Mouse (Mus musculus) liver, embryonic 14.5 days (tissue): ENCODE measurements around the gene Gm37240. TPM values are rescaled to one million over a fixed set of nuclear protein-coding genes. Genes with fewer than 3 reads are reported as not detected.

Experiments used
- ATAC-seq: fragments of 200-750 bp; cut with Nextera tagmentation; 2 replicates; pipeline ENCODE4 v1.8.0; 2017; ENCODE audit warnings: moderate number of reproducible peaks, mild to moderate bottlenecking, moderate library complexity; ENCODE audit not compliant: insufficient read depth
- DNase-seq, 3 experiments: peaks; one replicate each; pipeline ENCODE4 v3.0.0-alpha.2; 2012 to 2013; ENCODE audit warnings: low read depth in 3 of 3, low spot score in 3 of 3
- H3K27ac ChIP-seq: fragments of 300-500 bp; sonication (generic); 2 replicates; pipeline ENCODE4 v1.5.1; 2014; ENCODE audit warnings: moderate library complexity, mild to moderate bottlenecking, control low read depth, inconsistent platforms
- H3K27me3 ChIP-seq: fragments of 300-500 bp; sonication (generic); 2 replicates; pipeline ENCODE4 v1.6.1; 2014; ENCODE audit warnings: mild to moderate bottlenecking, low read length, moderate library complexity; ENCODE audit not compliant: control insufficient read depth, insufficient read depth
- H3K36me3 ChIP-seq: fragments of 300-500 bp; sonication (generic); replicated peaks from 2 replicates; pipeline ENCODE4 v1.6.1; 2014; ENCODE audit warnings: low read depth; ENCODE audit not compliant: control insufficient read depth, insufficient read depth
- H3K4me1 ChIP-seq, 2 experiments: fragments of 200-500 bp in 1 of 2; fragments of 300-500 bp in 1 of 2; sonication (generic) in 1 of 2; replicated peaks; 2 replicates each; pipeline ENCODE4 v1.6.1; 2012 to 2014; ENCODE audit warnings: antibody characterized with exemption in 1 of 2, inconsistent platforms in 1 of 2, low read length in 1 of 2; ENCODE audit not compliant: control insufficient read depth in 2 of 2, insufficient read depth in 2 of 2
- H3K4me2 ChIP-seq: fragments of 300-500 bp; sonication (generic); 2 replicates; pipeline ENCODE4 v1.6.1; 2014; ENCODE audit warnings: low read depth, mild to moderate bottlenecking, control low read depth, moderate library complexity
- H3K4me3 ChIP-seq, 2 experiments: fragments of 200-500 bp in 1 of 2; fragments of 300-500 bp in 1 of 2; sonication (generic) in 1 of 2; 2 replicates each; pipeline ENCODE4 v1.5.1; 2012 to 2014; ENCODE audit warnings: low read depth in 2 of 2, low read length in 2 of 2, mild to moderate bottlenecking in 2 of 2, control low read depth in 1 of 2, inconsistent platforms in 1 of 2, moderate library complexity in 1 of 2; ENCODE audit not compliant: insufficient read depth in 1 of 2
- H3K9ac ChIP-seq: fragments of 300-500 bp; sonication (generic); replicated peaks from 2 replicates; pipeline ENCODE4 v1.6.1; 2014; ENCODE audit warnings: mild to moderate bottlenecking, control low read depth, moderate library complexity
- H3K9me3 ChIP-seq: fragments of 300-500 bp; sonication (generic); 2 replicates; pipeline ENCODE4 v1.6.1; 2016; ENCODE audit warnings: low read length, mixed read lengths; ENCODE audit not compliant: control insufficient read depth
- CTCF ChIP-seq: IDR thresholded peaks from 2 replicates; pipeline ENCODE4 v1.5.1; 2016; ENCODE audit warnings: antibody characterized with exemption, low read depth, control low read depth
- EP300 ChIP-seq: IDR thresholded peaks from 2 replicates; pipeline ENCODE4 v1.6.1; 2016; ENCODE audit warnings: antibody characterized with exemption, low read depth
- WGBS: fragments of 180-500 bp; shearing (Covaris S2); extraction: QIAGEN DNeasy Blood & Tissue Kit; methylation state at CpG from one replicate; pipeline ENCODE4 v1.1.7; 2014; ENCODE audit not compliant: insufficient replicate concordance; 5-methylcytosine and 5-hydroxymethylcytosine counted together
- polyA plus RNA-seq, 2 experiments: library from polyadenylated mRNA; depleted of rRNA in 1 of 2; stranded (reverse) in 1 of 2; unstranded in 1 of 2; fragments of >200 nt; fragmentation: Nextera tagmentation in 1 of 2; extraction: Ambion mirVana in 1 of 2; gene quantifications; 2 replicates each; pipeline versions ENCODE4 v1.2.1 to v1.2.3; 2012 to 2014

Gene Gm37240
- polyA plus RNA-seq, 2 experiments = 0.03 to 0.30 TPM

GRCm38 (mm10) chr3:85131878-85132277 is 755.4 kb downstream of the Gm37240 start:
- Histone ChIP-seq H3K4me1 (no peaks in the 10 kb centered on the region), H3K9me3 (no peaks in the 10 kb centered on the region), H3K27me3 (no peaks in the 10 kb centered on the region), H3K4me3 (no peak overlapping the region), H3K4me2 (no peak overlapping the region), H3K27ac (no peak overlapping the region), H3K9ac (no peak overlapping the region), H3K36me3 (no peaks in the 10 kb centered on the region)
- DNase-seq (no peak), ATAC-seq (no peak)
- WGBS = 66% methylated on average over 7 of the region's 7 CpGs
- no peak for TF ChIP-seq CTCF
- no peak for TF ChIP-seq EP300

GRCm38 (mm10) chr3:85128546-85128945 is 758.8 kb downstream of the Gm37240 start:
- Histone ChIP-seq H3K9me3 (no peaks in the 10 kb centered on the region), H3K36me3 (no peaks in the 10 kb centered on the region), H3K4me1 (no peaks in the 10 kb centered on the region), H3K27ac (no peak overlapping the region), H3K27me3 (no peaks in the 10 kb centered on the region), H3K9ac (no peak overlapping the region), H3K4me2 (no peak overlapping the region), H3K4me3 (no peak overlapping the region)
- no peak for TF ChIP-seq EP300
- no peak for TF ChIP-seq CTCF
- WGBS = 65% methylated on average over 8 of the region's 8 CpGs
- no peak for DNase-seq
- no peak for ATAC-seq

DNA sequence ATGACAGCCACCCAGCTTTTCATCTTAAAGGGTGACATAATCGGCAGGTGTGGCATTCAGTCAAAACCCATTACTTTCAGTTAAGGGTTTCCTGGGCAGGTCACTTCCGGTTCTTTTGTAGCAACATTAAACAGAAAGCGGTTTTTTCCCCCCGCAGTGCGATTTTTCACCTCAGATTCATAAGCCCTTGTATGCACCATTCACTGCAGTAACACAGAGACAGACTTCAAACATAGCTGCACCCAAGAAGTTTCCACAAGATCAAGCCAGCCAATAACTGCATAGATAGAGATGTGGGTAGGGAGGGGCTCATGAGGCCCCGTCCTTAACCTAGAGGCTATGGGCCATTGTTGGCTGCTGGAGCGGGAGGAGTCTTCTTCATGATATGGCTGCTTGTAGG is 760.3 kb downstream of the Gm37240 start:
- DNase-seq = no peak
- Histone ChIP-seq H3K4me1 (no peaks in the 10 kb centered on the region), H3K4me3 (no peak overlapping the region), H3K27ac (no peak overlapping the region), H3K9ac (no peak overlapping the region), H3K36me3 (no peaks in the 10 kb centered on the region), H3K9me3 (no peaks in the 10 kb centered on the region), H3K4me2 (no peak overlapping the region), H3K27me3 (no peaks in the 10 kb centered on the region)
- no peak for TF ChIP-seq CTCF
- TF ChIP-seq EP300 = no peak
- ATAC-seq = no peak
- 60% methylated on average over 7 of the region's 7 CpGs for WGBS

DNA sequence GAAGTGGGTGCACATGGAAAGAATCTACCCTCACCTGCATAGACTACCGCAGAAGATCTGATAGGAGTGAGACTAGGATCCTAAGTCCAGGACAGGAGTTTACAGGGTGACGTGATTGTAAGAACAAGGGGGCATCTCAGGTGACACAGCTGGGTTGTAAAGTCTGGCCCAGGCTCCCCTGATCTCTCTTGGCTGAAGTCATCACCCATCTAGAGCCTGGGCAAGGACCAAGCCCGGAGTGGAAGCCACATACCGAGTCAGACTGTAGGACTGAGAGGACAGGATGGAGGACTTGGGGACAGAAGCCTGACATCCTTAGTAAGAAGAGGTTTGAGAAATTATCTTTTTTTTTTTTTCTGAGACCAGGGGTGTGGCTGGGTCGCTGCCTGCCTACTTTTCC is 761.8 kb downstream of the Gm37240 start:
- Histone ChIP-seq H3K4me2 (no peak overlapping the region), H3K27me3 (no peaks in the 10 kb centered on the region), H3K4me3 (no peak overlapping the region), H3K4me1 (no peaks in the 10 kb centered on the region), H3K9ac (no peak overlapping the region), H3K9me3 (no peaks in the 10 kb centered on the region), H3K36me3 (no peaks in the 10 kb centered on the region), H3K27ac (no peak overlapping the region)
- 66% methylated on average over 5 of the region's 5 CpGs for WGBS
- DNase-seq (no peak), ATAC-seq (no peak)
- TF ChIP-seq EP300 (no peak), CTCF (no peak)

DNA sequence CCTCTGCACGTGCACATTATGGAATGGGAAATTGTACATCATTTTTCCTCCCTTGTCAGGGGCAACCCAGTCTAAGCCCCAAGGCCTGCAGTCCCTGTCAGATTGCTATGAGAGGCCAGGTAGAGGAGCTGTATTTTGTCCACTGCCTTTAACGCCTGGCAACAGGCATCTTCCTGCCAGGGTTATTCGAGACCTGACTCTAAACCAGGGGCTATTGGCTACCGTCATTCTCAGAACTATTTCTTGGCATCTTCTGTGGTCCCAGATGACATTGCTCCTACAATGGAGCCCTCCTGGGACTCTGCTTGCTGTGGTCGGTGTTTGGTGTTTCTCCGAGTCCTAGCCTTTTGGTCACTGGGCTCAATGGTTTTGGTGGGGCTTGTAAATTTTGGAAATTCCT is 762.4 kb downstream of the Gm37240 start:
- no peak overlapping the region for H3K9ac ChIP-seq
- no peak overlapping the region for H3K4me3 ChIP-seq
- no peaks in the 10 kb centered on the region for H3K4me1 ChIP-seq
- 68% methylated on average over 6 of the region's 6 CpGs for WGBS
- H3K27me3 ChIP-seq = no peaks in the 10 kb centered on the region
- no peaks in the 10 kb centered on the region for H3K36me3 ChIP-seq
- DNase-seq = no peak
- no peak for ATAC-seq
- no peak overlapping the region for H3K4me2 ChIP-seq
- H3K9me3 ChIP-seq = no peaks in the 10 kb centered on the region
- TF ChIP-seq EP300 (no peak), CTCF (no peak)
- H3K27ac ChIP-seq = no peak overlapping the region

DNA sequence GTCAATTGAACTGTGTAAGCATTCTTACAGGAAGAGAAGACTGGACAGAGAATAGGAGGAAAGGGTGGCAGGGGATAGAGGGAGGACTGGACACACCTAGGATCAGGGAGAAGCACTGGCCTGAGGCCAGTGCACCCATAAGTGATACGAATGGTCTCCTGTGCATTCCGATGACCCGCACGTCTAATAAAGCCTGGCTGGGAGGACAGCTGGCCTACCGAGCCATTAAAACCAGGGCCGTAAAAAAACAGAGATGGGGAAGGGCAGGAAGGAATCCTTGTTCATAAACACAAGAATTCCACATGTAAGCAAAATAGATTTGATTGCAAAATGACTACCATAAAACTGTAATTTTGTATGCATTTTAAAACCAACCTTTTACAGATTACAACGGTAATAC is 762.9 kb downstream of the Gm37240 start:
- Histone ChIP-seq H3K4me2 (no peak overlapping the region), H3K9me3 (no peaks in the 10 kb centered on the region), H3K4me1 (no peaks in the 10 kb centered on the region), H3K36me3 (no peaks in the 10 kb centered on the region), H3K27me3 (no peaks in the 10 kb centered on the region), H3K4me3 (no peak overlapping the region), H3K27ac (no peak overlapping the region), H3K9ac (no peak overlapping the region)
- WGBS = 78% methylated on average over 7 of the region's 7 CpGs
- DNase-seq = no peak
- ATAC-seq = no peak
- TF ChIP-seq CTCF (no peak), EP300 (no peak)
